Mouse (Mus musculus): Measurements from ENCODE around the gene Cd7. TPM values are rescaled to one million over a fixed set of nuclear protein-coding genes. Genes with fewer than 3 reads are reported as not detected.
"Not testable (repeated sequence)": the region's sequence is repeated elsewhere in the genome, so short reads cannot be mapped to it uniquely, and the experiment has no call there.

Gene Cd7
- 0.29 TPM in 1 of 2 replicates, not detected in the other for polyA plus RNA-seq (2015; fragmentation: Nextera tagmentation; extraction: Ambion mirVana)

GRCm38 (mm10) chr11:121039302-121039701 is at the start of gene Cd7:
Cd7 (minus strand) TSS chr11:121039418.
- 84% methylated on average over 5 of the region's 5 CpGs for WGBS
- H3K9ac ChIP-seq (ENCODE audit: low read depth, low read length): no peak within 1 kb of the TSS
- no peak for ATAC-seq
- H3K9me3 ChIP-seq (ENCODE audit: control insufficient read depth, low read length): no peaks in the 10 kb centered on the region
- H3K36me3 ChIP-seq (ENCODE audit: control insufficient read depth, insufficient read depth, low read length): no peaks in the 10 kb centered on the region
- no peaks in the 10 kb centered on the region for H3K4me1 ChIP-seq (ENCODE audit: control insufficient read depth, insufficient read depth, low read depth, low read length)
- H3K27ac ChIP-seq (ENCODE audit: low read depth, low read length): no peak within 1 kb of the TSS
- H3K4me3 ChIP-seq (ENCODE audit: low read length): no peak within 1 kb of the TSS
- no peaks in the 10 kb centered on the region for H3K27me3 ChIP-seq (replicated peaks; ENCODE audit: control insufficient read depth, insufficient read depth, low read length)
- no peak within 1 kb of the TSS for H3K4me2 ChIP-seq (ENCODE audit: low read length)

- no peak overlapping the region for H3K9ac ChIP-seq (ENCODE audit: low read depth, low read length)
- H3K4me2 ChIP-seq (ENCODE audit: low read length): no peak overlapping the region
- no peaks in the 10 kb centered on the region for H3K36me3 ChIP-seq (ENCODE audit: control insufficient read depth, insufficient read depth, low read length)
- 78% methylated on average over 6 of the region's 6 CpGs for WGBS
- H3K27me3 ChIP-seq (replicated peaks; ENCODE audit: control insufficient read depth, insufficient read depth, low read length): no peaks in the 10 kb centered on the region
- H3K9me3 ChIP-seq (ENCODE audit: control insufficient read depth, low read length): no peaks in the 10 kb centered on the region
- ATAC-seq: no peak
- H3K4me3 ChIP-seq (ENCODE audit: low read length): no peak overlapping the region
- H3K27ac ChIP-seq (ENCODE audit: low read depth, low read length): no peak overlapping the region
- no peaks in the 10 kb centered on the region for H3K4me1 ChIP-seq (ENCODE audit: control insufficient read depth, insufficient read depth, low read depth, low read length)
Measured at GRCm38 (mm10) chr11:121088997-121089396, 49.8 kb upstream of the Cd7 start.

- H3K9me3 ChIP-seq (ENCODE audit: control insufficient read depth, low read length): no peaks in the 10 kb centered on the region
- H3K27ac ChIP-seq (ENCODE audit: low read depth, low read length): no peak overlapping the region
- H3K27me3 ChIP-seq (replicated peaks; ENCODE audit: control insufficient read depth, insufficient read depth, low read length): no peaks in the 10 kb centered on the region
- WGBS: 71% methylated on average over 4 of the region's 4 CpGs
- H3K4me1 ChIP-seq (ENCODE audit: control insufficient read depth, insufficient read depth, low read depth, low read length): no peaks in the 10 kb centered on the region
- no peak overlapping the region for H3K9ac ChIP-seq (ENCODE audit: low read depth, low read length)
- no peaks in the 10 kb centered on the region for H3K36me3 ChIP-seq (ENCODE audit: control insufficient read depth, insufficient read depth, low read length)
- H3K4me2 ChIP-seq (ENCODE audit: low read length): no peak overlapping the region
- H3K4me3 ChIP-seq (ENCODE audit: low read length): no peak overlapping the region
- no peak for ATAC-seq
Measured at GRCm38 (mm10) chr11:121086296-121086695, 47.1 kb upstream of the Cd7 start.

DNA sequence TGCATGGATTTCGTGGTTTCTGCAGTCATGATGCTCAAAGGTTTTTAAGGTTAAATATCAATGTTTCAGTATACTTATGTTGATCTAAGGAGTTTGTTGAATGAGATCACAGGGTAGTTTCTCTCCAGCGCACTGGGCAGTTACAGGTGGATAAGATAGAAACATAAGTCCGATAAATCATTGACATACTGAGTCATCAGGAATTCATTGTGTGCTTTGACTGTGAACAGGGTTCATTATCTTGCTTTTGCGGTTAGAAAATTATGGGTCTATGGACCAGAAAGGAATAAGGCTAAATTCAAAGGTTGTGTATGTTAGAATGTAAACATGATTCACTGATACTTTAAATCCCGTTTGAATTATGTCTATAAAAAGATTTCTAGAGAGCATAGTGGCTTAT is 46.0 kb upstream of the Cd7 start:
- no peak overlapping the region for H3K27ac ChIP-seq (ENCODE audit: low read depth, low read length)
- H3K36me3 ChIP-seq (ENCODE audit: control insufficient read depth, insufficient read depth, low read length): no peaks in the 10 kb centered on the region
- no peak overlapping the region for H3K4me3 ChIP-seq (ENCODE audit: low read length)
- H3K4me1 ChIP-seq (ENCODE audit: control insufficient read depth, insufficient read depth, low read depth, low read length): no peaks in the 10 kb centered on the region
- no peak overlapping the region for H3K9ac ChIP-seq (ENCODE audit: low read depth, low read length)
- no peak overlapping the region for H3K4me2 ChIP-seq (ENCODE audit: low read length)
- 83% methylated on average over 5 of the region's 5 CpGs for WGBS
- no peaks in the 10 kb centered on the region for H3K27me3 ChIP-seq (replicated peaks; ENCODE audit: control insufficient read depth, insufficient read depth, low read length)
- H3K9me3 ChIP-seq (ENCODE audit: control insufficient read depth, low read length): no peaks in the 10 kb centered on the region
- ATAC-seq: no peak

DNA sequence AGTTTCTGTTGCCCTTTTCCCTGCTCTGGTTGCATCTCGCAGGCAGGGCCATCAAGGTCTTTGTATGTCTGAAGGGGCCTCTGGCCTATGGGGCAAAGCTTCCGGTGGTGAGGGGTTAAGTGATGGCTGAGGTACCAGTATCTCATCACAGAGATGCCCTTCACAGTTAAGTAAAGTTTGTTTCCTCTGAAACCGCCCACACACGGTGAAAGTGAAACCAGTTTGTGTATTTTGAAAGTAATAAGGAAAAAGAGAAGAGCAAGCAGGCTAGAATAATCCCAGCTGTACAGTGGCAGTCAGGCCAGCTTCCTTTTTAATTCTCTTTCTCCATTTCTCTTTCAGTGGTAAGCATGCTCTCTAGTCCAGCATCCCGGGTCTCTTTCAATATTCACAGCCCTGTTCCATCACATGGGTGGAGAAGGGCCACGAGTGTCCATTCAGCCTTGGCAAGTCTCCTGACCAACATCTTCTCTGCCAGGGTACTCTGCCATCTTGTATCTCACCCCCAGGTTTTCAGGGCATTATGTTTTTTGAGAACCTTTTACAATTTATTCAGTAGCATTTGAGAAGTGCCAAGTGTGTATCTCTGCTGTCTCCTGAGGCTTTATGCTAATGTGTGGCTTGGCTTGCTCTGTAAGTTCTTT is 43.8 kb upstream of the Cd7 start:
- no peak overlapping the region for H3K9ac ChIP-seq (ENCODE audit: low read depth, low read length)
- H3K4me3 ChIP-seq (ENCODE audit: low read length): no peak overlapping the region
- 89% methylated on average over 6 of the region's 6 CpGs for WGBS
- no peaks in the 10 kb centered on the region for H3K27me3 ChIP-seq (replicated peaks; ENCODE audit: control insufficient read depth, insufficient read depth, low read length)
- no peak overlapping the region for H3K4me2 ChIP-seq (ENCODE audit: low read length)
- ATAC-seq: no peak
- H3K27ac ChIP-seq (ENCODE audit: low read depth, low read length): no peak overlapping the region
- H3K36me3 ChIP-seq (ENCODE audit: control insufficient read depth, insufficient read depth, low read length): no peaks in the 10 kb centered on the region
- no peaks in the 10 kb centered on the region for H3K9me3 ChIP-seq (ENCODE audit: control insufficient read depth, low read length)
- H3K4me1 ChIP-seq (ENCODE audit: control insufficient read depth, insufficient read depth, low read depth, low read length): no peaks in the 10 kb centered on the region

DNA sequence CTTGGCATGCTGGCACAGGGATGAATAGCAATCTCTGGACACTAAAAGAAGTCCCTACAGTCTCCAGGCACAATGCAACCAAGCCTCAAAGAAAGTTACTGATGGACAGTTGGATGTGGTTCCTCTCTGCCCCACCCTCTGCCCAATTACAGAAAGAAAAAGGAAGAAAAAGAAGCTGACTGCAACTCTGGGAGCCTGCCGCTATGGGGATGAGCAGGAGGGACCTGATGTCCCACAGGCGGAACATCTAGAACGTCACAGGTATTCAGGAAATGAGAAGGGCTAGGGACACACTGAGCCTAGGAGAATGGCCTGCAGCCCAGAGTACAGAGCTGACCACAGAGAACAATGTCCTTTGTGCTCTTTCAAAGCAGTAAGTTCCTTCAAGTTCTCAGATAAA is 43.0 kb upstream of the Cd7 start:
- no peak overlapping the region for H3K4me2 ChIP-seq (ENCODE audit: low read length)
- no peak overlapping the region for H3K27ac ChIP-seq (ENCODE audit: low read depth, low read length)
- H3K9me3 ChIP-seq (ENCODE audit: control insufficient read depth, low read length): no peaks in the 10 kb centered on the region
- H3K9ac ChIP-seq (ENCODE audit: low read depth, low read length): no peak overlapping the region
- no peak for ATAC-seq
- H3K27me3 ChIP-seq (replicated peaks; ENCODE audit: control insufficient read depth, insufficient read depth, low read length): no peaks in the 10 kb centered on the region
- no peak overlapping the region for H3K4me3 ChIP-seq (ENCODE audit: low read length)
- 76% methylated on average over 3 of the region's 3 CpGs for WGBS
- H3K4me1 ChIP-seq (ENCODE audit: control insufficient read depth, insufficient read depth, low read depth, low read length): no peaks in the 10 kb centered on the region
- no peaks in the 10 kb centered on the region for H3K36me3 ChIP-seq (ENCODE audit: control insufficient read depth, insufficient read depth, low read length)

- Histone ChIP-seq H3K27ac (ENCODE audit: low read depth, low read length) (no peak within 1 kb of the TSS), H3K27me3 (replicated peaks; ENCODE audit: control insufficient read depth, insufficient read depth, low read length) (no peaks in the 10 kb centered on the region), H3K36me3 (ENCODE audit: control insufficient read depth, insufficient read depth, low read length) (no peaks in the 10 kb centered on the region), H3K9me3 (ENCODE audit: control insufficient read depth, low read length) (no peaks in the 10 kb centered on the region), H3K4me2 (ENCODE audit: low read length) (no peak within 1 kb of the TSS), H3K9ac (ENCODE audit: low read depth, low read length) (no peak within 1 kb of the TSS), H3K4me3 (ENCODE audit: low read length) (no peak within 1 kb of the TSS), H3K4me1 (ENCODE audit: control insufficient read depth, insufficient read depth, low read depth, low read length) (no peaks in the 10 kb centered on the region)
- ATAC-seq: no peak
- 82% methylated on average over 3 of the region's 3 CpGs for WGBS
Measured at GRCm38 (mm10) chr11:121081120-121081519, 41.9 kb upstream of the Cd7 start, which contains the start of gene Sectm1a. Sectm1a (minus strand) TSS chr11:121081220.

DNA sequence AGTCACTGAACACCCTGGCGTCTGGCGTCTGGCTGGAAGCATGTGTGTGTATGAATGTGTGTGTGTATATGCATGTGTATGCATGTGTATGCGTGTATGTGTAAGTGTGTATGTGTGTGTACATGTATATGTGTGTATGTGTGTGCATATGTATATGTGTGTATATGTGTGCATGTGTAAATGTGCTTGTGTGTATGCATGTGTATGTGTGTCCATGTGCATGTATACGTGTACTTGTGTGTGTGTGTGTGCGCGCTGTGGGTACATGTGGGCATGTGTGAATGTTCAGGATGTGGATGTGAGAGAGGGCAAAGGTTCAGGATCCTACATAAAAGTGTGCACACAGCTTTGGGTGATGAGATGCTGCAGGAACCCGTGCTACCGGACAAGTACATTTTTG is 41.1 kb upstream of the Cd7 start:
- Histone ChIP-seq H3K4me1 (ENCODE audit: control insufficient read depth, insufficient read depth, low read depth, low read length) (no peaks in the 10 kb centered on the region), H3K9me3 (ENCODE audit: control insufficient read depth, low read length) (no peaks in the 10 kb centered on the region), H3K27me3 (replicated peaks; ENCODE audit: control insufficient read depth, insufficient read depth, low read length) (no peaks in the 10 kb centered on the region), H3K36me3 (ENCODE audit: control insufficient read depth, insufficient read depth, low read length) (no peaks in the 10 kb centered on the region), H3K27ac (ENCODE audit: low read depth, low read length) (no peak overlapping the region), H3K4me2 (ENCODE audit: low read length) (no peak overlapping the region), H3K4me3 (ENCODE audit: low read length) (no peak overlapping the region), H3K9ac (ENCODE audit: low read depth, low read length) (no peak overlapping the region)
- WGBS: 94% methylated on average over 8 of the region's 8 CpGs
- no peak for ATAC-seq

DNA sequence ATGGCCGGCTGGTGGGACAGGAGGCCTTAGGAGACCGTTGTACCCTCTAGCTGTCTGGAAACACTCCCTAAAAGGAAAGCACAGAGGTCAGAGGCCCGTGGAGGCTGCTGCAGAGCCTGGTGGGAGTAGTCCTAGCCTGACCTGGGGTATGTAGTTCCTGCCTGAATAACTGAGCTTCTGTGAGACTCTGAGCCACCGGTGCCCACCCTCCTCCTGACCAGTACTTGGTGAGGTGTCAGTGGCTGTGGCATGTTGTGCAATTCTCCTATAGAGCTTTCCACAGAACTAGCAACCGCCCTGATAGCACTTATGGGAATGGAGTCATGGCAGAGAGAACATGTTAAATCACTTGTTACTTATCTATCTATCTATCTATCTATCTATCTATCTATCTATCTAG is 36.4 kb upstream of the Cd7 start:
- WGBS: 69% methylated on average over 5 of the region's 5 CpGs
- Histone ChIP-seq H3K4me1 (ENCODE audit: control insufficient read depth, insufficient read depth, low read depth, low read length) (no peaks in the 10 kb centered on the region), H3K27me3 (replicated peaks; ENCODE audit: control insufficient read depth, insufficient read depth, low read length) (no peaks in the 10 kb centered on the region), H3K27ac (ENCODE audit: low read depth, low read length) (no peak overlapping the region), H3K36me3 (ENCODE audit: control insufficient read depth, insufficient read depth, low read length) (no peaks in the 10 kb centered on the region), H3K4me3 (ENCODE audit: low read length) (no peak overlapping the region), H3K9ac (ENCODE audit: low read depth, low read length) (no peak overlapping the region), H3K9me3 (ENCODE audit: control insufficient read depth, low read length) (no peaks in the 10 kb centered on the region), H3K4me2 (ENCODE audit: low read length) (no peak overlapping the region)
- no peak for ATAC-seq

DNA sequence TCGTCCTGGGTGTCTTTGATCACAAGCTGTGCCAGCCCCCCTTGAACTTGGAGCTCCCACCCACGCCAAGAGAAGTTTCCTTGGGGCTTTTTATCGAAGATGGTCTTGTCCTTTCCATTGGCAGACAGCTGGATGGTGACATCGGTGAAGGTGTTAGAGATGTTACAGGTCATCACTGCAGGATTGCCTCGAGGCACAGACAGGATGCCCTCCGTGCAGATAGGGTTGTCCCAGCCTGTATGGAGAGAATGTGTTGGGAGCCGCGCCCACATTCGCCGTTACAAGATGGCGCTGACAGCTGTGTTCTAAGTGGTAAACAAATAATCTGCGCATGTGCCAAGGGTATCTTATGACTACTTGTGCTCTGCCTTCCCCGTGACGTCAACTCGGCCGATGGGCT is 30.4 kb upstream of the Cd7 start:
- H3K4me1 ChIP-seq (ENCODE audit: control insufficient read depth, insufficient read depth, low read depth, low read length); H3K9me3 ChIP-seq (ENCODE audit: control insufficient read depth, low read length): not testable (repeated sequence)
- 93% methylated on average over 11 of the region's 16 CpGs for WGBS

More for the DNA sequence above, 30.4 kb upstream of the Cd7 start:
- H3K27me3 ChIP-seq (replicated peaks; ENCODE audit: control insufficient read depth, insufficient read depth, low read length); H3K27ac ChIP-seq (ENCODE audit: low read depth, low read length); H3K4me2 ChIP-seq (ENCODE audit: low read length); H3K9ac ChIP-seq (ENCODE audit: low read depth, low read length); H3K4me3 ChIP-seq (ENCODE audit: low read length); ATAC-seq; H3K36me3 ChIP-seq (ENCODE audit: control insufficient read depth, insufficient read depth, low read length): not testable (repeated sequence)

Measured in hindbrain, embryonic 16.5 days (tissue).